Mouse (Mus musculus): ENCODE results near the gene Mob1b. TPM values are rescaled to one million over a fixed set of nuclear protein-coding genes. Genes with fewer than 3 reads are reported as not detected.

The Mob1b gene
- total and polyA plus RNA-seq, 3 experiments: 12.2 to 14.0 TPM; not detected in 1

- DNase-seq (ENCODE audit: low read depth, low spot score): peak; percentile 67
- Histone ChIP-seq H3K27ac (ENCODE audit: control insufficient read depth, low read depth, low read length) (peak overlapping the region; percentile 86), H3K4me3 (ENCODE audit: control insufficient read depth in 1 of 2, insufficient read depth in 1 of 2, low read depth in 2 of 2, low read length in 2 of 2) (peak overlapping the region; percentile 81 to 84), H3K9ac (ENCODE audit: control insufficient read depth, low read depth, low read length, poor library complexity, severe bottlenecking) (peak overlapping the region; percentile 89), H3K27me3 (ENCODE audit: control insufficient read depth in 1 of 2, insufficient read depth in 2 of 2, low read length in 2 of 2) (no peaks in the 10 kb centered on the region), H3K36me3 (ENCODE audit: control insufficient read depth in 1 of 2, insufficient read depth in 2 of 2, low read length in 2 of 2) (peaks cover 0 to 32% of the 10 kb centered on the region in 2 experiments; a peak in 3 of 4 replicates), H3K4me1 (ENCODE audit: control insufficient read depth in 1 of 2, insufficient read depth in 2 of 2, low read length in 2 of 2) (peaks cover 9 to 20% of the 10 kb centered on the region in 2 experiments), H3K79me2 (ENCODE audit: control insufficient read depth, insufficient read depth, low read length, poor library complexity) (peaks cover 24% of the 10 kb centered on the region), H3K9me3 (replicated peaks; ENCODE audit: insufficient read depth, low read length) (no peaks in the 10 kb centered on the region)
- 0 out of 2 replicates have a peak, but pooled peaks have one; percentile 25 for TF ChIP-seq SIN3A (IDR thresholded peaks at IDR 0.05; ENCODE audit: low read length)
- TF ChIP-seq CTCF (IDR thresholded peaks at IDR 0.05 in 2 of 3, conservative IDR thresholded peaks at IDR 0.05 in 1 of 3; ENCODE audit: control insufficient read depth in 1 of 3, insufficient read depth in 1 of 3, low read depth in 2 of 3, low read length in 3 of 3, poor library complexity in 1 of 3, severe bottlenecking in 1 of 3): no peak
- no peak for TF ChIP-seq JUND (IDR thresholded peaks at IDR 0.05; ENCODE audit: low read depth, low read length)
- no peak for TF ChIP-seq USF2 (IDR thresholded peaks at IDR 0.05; ENCODE audit: borderline replicate concordance in 1 of 2, insufficient read depth in 1 of 2, low read depth in 1 of 2, low read length in 2 of 2)
- no peak for TF ChIP-seq SMC3 (IDR thresholded peaks at IDR 0.05; ENCODE audit: low read depth, low read length)
- TF ChIP-seq TCF12 (IDR thresholded peaks at IDR 0.05; ENCODE audit: low read depth, low read length): no peak
- TF ChIP-seq EP300 (IDR thresholded peaks at IDR 0.05; ENCODE audit: low read depth in 1 of 2, low read length in 2 of 2): no peak
- no peak for TF ChIP-seq MXI1 (IDR thresholded peaks at IDR 0.05; ENCODE audit: low read depth, low read length)
- TF ChIP-seq RCOR1 (IDR thresholded peaks at IDR 0.05; ENCODE audit: low read depth, low read length): no peak
- TF ChIP-seq MYB (IDR thresholded peaks at IDR 0.05; ENCODE audit: low read depth, low read length): no peak
- TF ChIP-seq USF1 (IDR thresholded peaks at IDR 0.05; ENCODE audit: low read depth, low read length): no peak
- TF ChIP-seq CHD2 (IDR thresholded peaks at IDR 0.05; ENCODE audit: low read length): no peak
- TF ChIP-seq KAT2A (conservative IDR thresholded peaks at IDR 0.05; ENCODE audit: low read depth, low read length): no peak
- TF ChIP-seq ETS1 (IDR thresholded peaks at IDR 0.05; ENCODE audit: low read depth, low read length): 0 out of 2 replicates have a peak, but pooled peaks have one; percentile 27
- TF ChIP-seq POLR2A (IDR thresholded peaks at IDR 0.05; ENCODE audit: control insufficient read depth in 1 of 2, insufficient read depth in 1 of 2, low read depth in 1 of 2, low read length in 2 of 2, poor library complexity in 1 of 2): no peak
Observed at GRCm38 (mm10) chr5:88766121-88766520, 45.5 kb downstream of the Mob1b start.

GRCm38 (mm10) chr5:88766863-88767262, 46.2 kb downstream of the Mob1b start:
- no peaks in the 10 kb centered on the region for H3K27me3 ChIP-seq (ENCODE audit: control insufficient read depth in 1 of 2, insufficient read depth in 2 of 2, low read length in 2 of 2)
- peak overlapping the region; percentile 86 for H3K27ac ChIP-seq (ENCODE audit: control insufficient read depth, low read depth, low read length)
- peak overlapping the region; percentile 9 to 33; a peak in 3 of 4 replicates for H3K4me3 ChIP-seq (ENCODE audit: control insufficient read depth in 1 of 2, insufficient read depth in 1 of 2, low read depth in 2 of 2, low read length in 2 of 2)
- peaks cover 0 to 32% of the 10 kb centered on the region in 2 experiments for H3K36me3 ChIP-seq (ENCODE audit: control insufficient read depth in 1 of 2, insufficient read depth in 2 of 2, low read length in 2 of 2)
- peak overlapping the region; percentile 89; the same call in 1 of the 2 replicates for H3K9ac ChIP-seq (ENCODE audit: control insufficient read depth, low read depth, low read length, poor library complexity, severe bottlenecking)
- H3K4me1 ChIP-seq (ENCODE audit: control insufficient read depth in 1 of 2, insufficient read depth in 2 of 2, low read length in 2 of 2): peaks cover 9 to 20% of the 10 kb centered on the region in 2 experiments
- DNase-seq (ENCODE audit: low read depth, low spot score): peak; percentile 78
- peaks cover 24% of the 10 kb centered on the region for H3K79me2 ChIP-seq (ENCODE audit: control insufficient read depth, insufficient read depth, low read length, poor library complexity)
- H3K9me3 ChIP-seq (replicated peaks; ENCODE audit: insufficient read depth, low read length): no peaks in the 10 kb centered on the region
- TF ChIP-seq MAFK (IDR thresholded peaks at IDR 0.05; ENCODE audit: borderline replicate concordance, low read depth, low read length): no peak
- TF ChIP-seq MEF2A (IDR thresholded peaks at IDR 0.05; ENCODE audit: extremely low read depth, insufficient replicate concordance, low read depth, low read length, poor library complexity, severe bottlenecking): no peak
- TF ChIP-seq HCFC1 (IDR thresholded peaks at IDR 0.05; ENCODE audit: low read depth, low read length): peak; percentile 34; the same call in 1 of the 2 replicates
- TF ChIP-seq USF1 (IDR thresholded peaks at IDR 0.05; ENCODE audit: low read depth, low read length): no peak
- peak; percentile 88 for TF ChIP-seq GATA1 (IDR thresholded peaks at IDR 0.05; ENCODE audit: low read depth, low read length)
- TF ChIP-seq E2F4 (IDR thresholded peaks at IDR 0.05; ENCODE audit: borderline replicate concordance, low read depth, low read length): no peak
- TF ChIP-seq SIN3A (IDR thresholded peaks at IDR 0.05; ENCODE audit: low read length): peak; percentile 93
- no peak for TF ChIP-seq POLR2AphosphoS2 (IDR thresholded peaks at IDR 0.05; ENCODE audit: low read length)
- 0 out of 2 replicates have a peak, but pooled peaks have one; percentile 30 for TF ChIP-seq TAL1 (IDR thresholded peaks at IDR 0.05; ENCODE audit: low read length)
- peak; percentile 54; the same call in 1 of the 2 replicates for TF ChIP-seq MAX (IDR thresholded peaks at IDR 0.05; ENCODE audit: low read length)
- TF ChIP-seq SMC3 (IDR thresholded peaks at IDR 0.05; ENCODE audit: low read depth, low read length): 0 out of 2 replicates have a peak, but pooled peaks have one; percentile 6
- TF ChIP-seq GABPA (IDR thresholded peaks at IDR 0.05; ENCODE audit: low read depth, low read length): no peak
- TF ChIP-seq UBTF (IDR thresholded peaks at IDR 0.05; ENCODE audit: borderline replicate concordance, insufficient read depth, low read depth, low read length): no peak
- TF ChIP-seq ETS1 (IDR thresholded peaks at IDR 0.05; ENCODE audit: low read depth, low read length): peak; percentile 95
- peak; percentile 78 to 91; a peak in 3 of 4 replicates for TF ChIP-seq EP300 (IDR thresholded peaks at IDR 0.05; ENCODE audit: low read depth in 1 of 2, low read length in 2 of 2)
- TF ChIP-seq MYB (IDR thresholded peaks at IDR 0.05; ENCODE audit: low read depth, low read length): no peak
- peak; percentile 59; the same call in 1 of the 2 replicates for TF ChIP-seq TCF12 (IDR thresholded peaks at IDR 0.05; ENCODE audit: low read depth, low read length)
- peak; percentile 97 for TF ChIP-seq ZNF384 (IDR thresholded peaks at IDR 0.05; ENCODE audit: low read depth, low read length)
- no peak for TF ChIP-seq NRF1 (IDR thresholded peaks at IDR 0.05; ENCODE audit: insufficient read depth, low read depth, low read length, poor library complexity, severe bottlenecking)
- TF ChIP-seq ELF1 (IDR thresholded peaks at IDR 0.05; ENCODE audit: low read depth, low read length): no peak
- no peak for TF ChIP-seq ZMIZ1 (IDR thresholded peaks at IDR 0.05; ENCODE audit: low read depth, low read length)
- TF ChIP-seq RCOR1 (IDR thresholded peaks at IDR 0.05; ENCODE audit: low read depth, low read length): peak; percentile 45; the same call in 1 of the 2 replicates

All from MEL (cell line).